Mouse (Mus musculus) ES-Bruce4 (cell line): Measurements from ENCODE around the gene Adamtsl1.

Source experiments
- CTCF ChIP-seq: IDR thresholded peaks from one replicate; pipeline ENCODE4 v1.8.1; 2011; ENCODE audit warnings: low read depth, low read length
- EP300 ChIP-seq: IDR thresholded peaks from 2 replicates; pipeline ENCODE4 v1.6.1; 2011; ENCODE audit warnings: low read depth, low read length; ENCODE audit not compliant: insufficient read depth
- POLR2A ChIP-seq: IDR thresholded peaks from one replicate; pipeline ENCODE4 v1.8.1; 2011; ENCODE audit warnings: low read length; ENCODE audit not compliant: insufficient read depth

GRCm38 (mm10) chr4:85764015-85764450, 250.1 kb downstream of the Adamtsl1 start:
- TF ChIP-seq EP300 = no peak
- no peak for TF ChIP-seq CTCF
- TF ChIP-seq POLR2A = no peak
